Mouse (Mus musculus): ENCODE measurements at regions not wholly inside any gene's neighbourhood (a gene's known extent, or its start where the extent isn't known, plus 50 kb on each side); places are given as distances from the start of the nearest gene placed in this dataset.

DNA sequence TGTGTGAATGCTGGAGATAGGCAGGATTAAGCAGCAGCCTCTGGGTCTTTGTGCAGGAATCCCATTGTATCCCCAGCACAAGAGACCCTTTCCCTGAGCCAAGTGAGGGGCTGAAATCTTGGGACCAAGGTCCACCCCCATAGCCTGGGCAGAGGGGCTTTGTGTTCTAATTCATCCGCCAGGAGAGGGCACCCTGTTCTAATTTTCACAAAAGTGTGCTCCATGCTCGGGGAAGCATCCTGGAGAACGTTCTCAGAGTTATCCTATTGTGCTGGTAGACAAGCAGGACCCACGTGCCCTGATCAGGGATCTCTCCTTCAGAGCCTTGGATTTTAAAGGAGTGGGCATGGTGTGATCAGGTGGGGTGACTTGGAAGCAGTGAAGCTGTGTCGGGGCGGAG lies 191.5 kb upstream of the 4931429L15Rik start:
- no peak for DNase-seq

DNA sequence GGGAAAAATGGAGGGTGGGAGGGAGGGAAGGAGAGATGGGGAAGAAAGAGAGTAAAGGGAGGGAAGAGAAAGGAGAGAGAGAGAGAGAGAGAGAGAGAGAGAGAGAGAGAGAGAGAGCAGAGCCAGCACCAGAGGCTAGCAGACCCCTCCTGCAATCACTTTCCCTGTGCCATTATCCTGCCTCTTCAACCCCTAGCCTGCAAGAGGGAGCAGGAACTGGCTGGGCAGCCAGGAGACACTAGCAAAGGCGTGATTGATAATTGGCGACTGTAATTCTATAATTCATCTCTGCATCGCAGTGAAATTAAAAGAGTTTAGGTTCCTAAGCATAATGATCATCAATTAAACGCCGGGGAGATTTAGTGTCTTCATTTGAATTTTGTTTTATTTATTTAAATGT lies 190.1 kb upstream of the 4931429L15Rik start:
- no peak for DNase-seq

DNA sequence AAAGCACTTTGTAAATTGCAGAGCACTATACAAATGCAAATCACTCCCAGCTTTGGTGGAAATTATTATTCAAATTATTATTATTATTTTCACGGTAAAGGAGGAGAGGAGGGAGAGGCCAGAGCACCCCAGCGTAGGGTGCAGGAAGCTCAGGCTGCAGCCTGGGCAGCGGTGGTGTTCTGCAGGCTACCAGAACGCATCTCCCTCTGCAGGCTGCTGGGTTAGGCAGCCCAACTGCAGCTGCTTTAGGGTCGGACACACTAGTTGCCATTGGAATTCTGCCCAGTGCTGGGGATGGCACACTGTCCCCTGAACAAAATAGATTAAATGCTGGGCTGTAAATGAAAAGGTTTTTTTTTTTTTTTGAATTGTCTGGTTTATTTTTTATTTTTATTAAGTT lies 189.7 kb upstream of the 4931429L15Rik start:
- no peak for DNase-seq

DNA sequence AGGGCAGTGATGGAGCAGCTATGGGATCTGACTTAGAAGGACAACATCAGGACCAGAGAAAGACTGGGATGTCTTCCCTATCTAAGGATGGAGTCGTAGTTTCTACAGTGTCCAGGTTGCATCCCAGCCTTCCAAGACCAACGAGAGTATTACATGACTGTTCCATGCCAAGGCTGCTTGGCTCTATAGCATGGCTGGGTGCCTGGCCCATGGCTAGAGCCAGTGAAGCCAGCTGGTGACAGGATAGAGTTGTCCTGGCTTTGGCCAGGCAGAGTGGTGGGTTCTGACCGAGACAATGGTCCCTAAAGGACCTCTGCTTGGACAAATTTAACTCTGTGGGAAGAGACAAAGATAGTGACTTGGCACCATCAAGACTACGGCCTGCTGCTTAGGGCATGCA lies 187.2 kb upstream of the 4931429L15Rik start:
- DNase-seq = no peak

DNA sequence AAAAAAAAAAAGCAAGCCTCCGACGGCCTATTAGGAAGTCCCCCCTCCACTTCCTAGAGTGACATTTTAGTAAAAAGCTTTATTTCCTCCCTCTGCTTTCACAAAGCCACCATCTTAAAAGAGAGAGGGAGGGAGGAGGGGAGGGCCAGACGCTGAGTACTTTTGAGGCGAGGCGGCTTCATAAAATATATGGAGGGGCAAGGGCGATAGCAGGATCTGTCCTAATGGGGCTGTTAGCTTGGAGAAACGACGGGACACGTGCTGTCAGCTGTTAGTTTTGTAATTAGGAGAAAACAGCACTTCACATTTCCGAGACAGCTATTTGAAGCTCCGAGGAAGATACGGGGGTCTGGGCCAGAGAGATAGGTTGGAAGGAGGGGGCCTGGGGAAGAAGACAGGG lies 184.8 kb upstream of the 4931429L15Rik start:
- no peak for DNase-seq

DNA sequence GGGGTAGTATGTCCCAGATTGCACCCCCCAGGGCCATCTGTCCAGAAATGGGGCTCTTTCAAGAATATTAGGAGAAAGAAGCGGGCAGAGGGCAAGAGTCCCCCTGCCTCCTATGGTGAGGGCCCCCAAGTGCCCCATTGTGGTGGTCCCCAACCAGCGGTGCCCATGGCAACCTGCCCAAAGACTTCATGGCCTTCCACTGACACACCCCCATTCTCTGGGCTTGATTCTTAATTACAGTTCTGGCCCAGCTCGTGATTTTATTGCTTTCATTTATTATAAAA lies 184.3 kb upstream of the 4931429L15Rik start:
- DNase-seq = no peak

DNA sequence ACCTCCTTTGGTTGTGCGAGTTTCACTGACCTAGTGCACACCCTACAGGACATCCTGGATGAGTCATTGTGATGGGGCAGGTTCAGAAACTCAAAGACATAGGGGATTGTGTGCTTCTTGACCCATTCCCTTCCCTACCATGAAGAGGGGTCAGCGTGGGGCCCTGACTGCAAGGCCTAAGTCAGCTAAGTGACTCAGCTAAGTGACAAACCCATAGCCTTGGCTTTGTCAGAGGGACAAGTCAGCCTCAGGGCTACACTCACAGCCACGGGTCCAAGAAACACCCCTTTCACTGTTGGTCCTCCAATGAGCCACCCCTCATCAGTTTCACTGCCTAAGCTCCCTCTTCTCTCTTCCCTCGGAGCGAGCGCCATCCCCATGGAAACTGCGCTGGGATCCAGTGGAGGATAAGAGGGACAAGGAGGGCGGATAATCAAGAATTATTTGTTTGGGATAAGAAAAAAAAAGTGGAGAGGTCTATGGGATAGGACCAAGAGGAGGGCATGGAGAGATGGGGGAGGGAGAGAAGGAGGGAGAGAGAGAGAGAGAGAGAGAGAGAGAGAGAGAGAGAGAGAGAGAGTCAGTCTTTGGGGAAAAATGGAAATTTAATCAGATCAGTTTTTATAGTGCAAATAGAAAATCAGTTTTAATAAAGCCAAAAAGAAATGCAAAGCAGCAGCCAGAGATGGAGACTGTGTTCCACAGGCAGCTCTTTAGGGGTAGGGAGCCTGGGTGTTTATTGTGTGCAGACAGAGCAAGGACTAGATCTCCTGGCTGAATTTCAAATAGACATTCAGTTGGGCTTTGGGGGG lies 183.7 kb upstream of the 4931429L15Rik start:
- DNase-seq = no peak

DNA sequence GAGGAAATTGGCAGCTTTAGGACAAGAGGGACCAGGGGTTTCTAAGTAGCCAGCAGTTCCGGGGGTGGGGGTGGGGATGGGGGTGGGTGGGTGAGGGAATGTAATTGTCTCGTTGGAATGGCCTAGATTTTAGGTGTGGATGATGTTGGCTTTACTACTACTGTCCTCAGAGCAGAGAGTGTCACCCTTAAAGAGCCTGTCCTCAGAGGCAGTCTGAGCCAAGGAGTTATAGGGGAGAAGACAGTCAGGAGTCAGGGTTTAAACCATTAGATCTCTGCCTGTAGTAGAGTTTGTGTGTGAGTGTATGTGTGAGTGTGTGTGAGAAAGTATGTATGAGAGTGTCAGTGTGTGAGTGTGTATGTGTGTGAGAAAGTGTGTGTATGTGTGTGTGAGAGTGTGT lies 179.6 kb upstream of the 4931429L15Rik start:
- DNase-seq = no peak

DNA sequence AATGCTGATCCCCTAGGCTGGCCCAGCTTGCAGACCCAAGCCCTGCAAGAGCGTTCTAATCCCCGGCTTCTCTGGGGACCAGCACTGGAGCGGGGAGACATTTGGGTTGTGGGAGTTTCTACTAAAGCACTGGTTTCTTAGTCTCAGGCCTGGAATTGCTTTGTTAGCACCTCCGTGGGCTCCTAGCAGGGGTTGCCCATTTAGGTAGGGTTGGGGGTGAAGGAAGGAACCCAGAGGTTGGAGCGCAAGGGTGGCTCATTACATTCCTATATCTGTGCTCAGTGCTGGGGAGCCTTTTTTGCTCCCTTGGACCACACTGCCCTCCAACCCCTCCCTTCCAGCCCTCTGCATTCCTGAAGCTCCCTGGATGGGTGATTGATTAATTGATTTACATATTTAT lies 179.1 kb upstream of the 4931429L15Rik start:
- DNase-seq = no peak

DNA sequence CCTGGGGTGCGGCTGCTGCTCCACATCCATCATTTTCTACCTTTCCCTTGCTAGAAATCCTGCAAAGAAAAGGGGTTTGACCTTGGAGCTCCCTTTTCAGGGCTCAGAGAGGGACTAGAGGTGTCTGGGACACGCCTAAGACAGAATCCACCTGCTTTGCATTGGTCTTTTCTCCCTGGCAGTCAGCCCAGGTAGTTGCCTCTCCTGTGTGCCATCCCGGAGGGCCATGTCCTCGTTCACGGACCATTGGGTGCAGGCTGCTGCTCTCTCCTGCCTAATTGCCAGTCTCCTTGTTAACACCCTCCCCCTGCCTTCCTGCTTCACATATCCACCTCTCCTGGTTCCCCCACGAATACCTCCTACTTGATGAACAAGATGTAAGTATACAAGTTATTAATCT lies 175.5 kb upstream of the 4931429L15Rik start:
- no peak for DNase-seq

DNA sequence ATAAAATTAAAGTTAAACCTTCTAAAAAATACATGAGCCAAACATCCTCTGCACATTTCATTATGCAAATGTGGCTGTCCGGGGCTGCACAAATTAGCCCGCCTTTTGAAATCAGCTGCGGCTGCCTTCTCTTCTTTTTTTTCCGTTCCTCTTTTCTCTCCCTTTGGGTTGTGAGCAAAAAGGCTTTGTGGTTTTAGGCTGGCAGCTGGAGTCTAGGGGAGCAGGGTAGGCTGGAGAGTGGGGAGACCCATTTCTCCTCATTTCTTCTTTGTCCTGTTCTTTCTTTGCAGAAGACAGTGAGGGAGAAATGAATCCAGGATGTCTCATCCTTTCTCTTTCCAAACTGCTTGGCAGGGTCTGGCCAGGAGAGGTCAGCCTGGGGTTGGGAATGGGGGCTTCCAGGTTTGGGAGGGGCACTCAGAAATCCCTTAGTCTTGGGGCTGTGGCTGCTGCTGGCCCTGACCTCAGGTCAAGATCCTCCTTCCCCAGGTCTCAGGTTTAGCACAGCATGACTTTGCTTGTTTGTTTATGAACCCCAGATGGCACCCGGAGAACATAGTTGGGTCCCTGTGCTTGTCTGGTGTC lies 163.2 kb upstream of the 4931429L15Rik start:
- no peak for DNase-seq

DNA sequence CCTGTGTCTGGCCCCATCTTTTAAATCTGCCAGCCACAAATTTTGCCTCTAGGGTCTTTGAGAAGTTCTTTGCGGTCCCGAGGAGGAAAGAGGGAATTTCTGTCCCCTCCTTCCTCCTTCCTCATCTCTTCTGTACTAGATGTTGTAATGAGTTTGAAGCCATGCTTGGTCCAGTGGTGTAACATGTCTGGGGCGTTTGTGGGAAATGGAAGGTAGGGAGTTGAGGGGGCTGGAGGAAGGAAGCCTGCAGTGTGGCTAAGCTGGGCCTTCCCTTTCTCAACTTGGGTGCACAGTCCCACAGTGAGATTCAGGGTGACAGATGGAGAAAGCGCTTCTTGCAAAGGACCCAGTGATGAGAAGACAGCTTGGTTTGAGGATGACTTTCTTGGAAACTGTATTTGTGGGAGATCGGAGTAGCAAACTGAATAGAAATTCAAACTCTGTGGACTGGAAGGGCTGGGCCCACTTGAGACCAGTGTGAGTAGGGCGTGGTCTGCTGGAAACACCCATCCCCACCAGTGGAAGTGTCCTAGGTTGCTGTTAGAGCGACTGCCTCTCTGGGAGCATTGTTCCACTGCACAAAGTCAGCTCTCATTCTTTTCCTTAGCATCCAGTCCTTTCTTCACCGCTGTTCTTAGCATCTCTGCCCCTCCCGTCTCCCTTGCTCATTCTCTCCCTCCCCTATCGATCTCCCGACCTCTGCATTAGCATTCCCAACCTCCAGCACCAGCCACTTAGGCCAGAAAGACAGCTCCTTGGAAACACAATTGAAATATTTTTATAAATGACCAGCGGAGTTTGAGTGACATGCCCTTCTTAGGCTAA lies 162.5 kb upstream of the 4931429L15Rik start:
- DNase-seq = no peak

DNA sequence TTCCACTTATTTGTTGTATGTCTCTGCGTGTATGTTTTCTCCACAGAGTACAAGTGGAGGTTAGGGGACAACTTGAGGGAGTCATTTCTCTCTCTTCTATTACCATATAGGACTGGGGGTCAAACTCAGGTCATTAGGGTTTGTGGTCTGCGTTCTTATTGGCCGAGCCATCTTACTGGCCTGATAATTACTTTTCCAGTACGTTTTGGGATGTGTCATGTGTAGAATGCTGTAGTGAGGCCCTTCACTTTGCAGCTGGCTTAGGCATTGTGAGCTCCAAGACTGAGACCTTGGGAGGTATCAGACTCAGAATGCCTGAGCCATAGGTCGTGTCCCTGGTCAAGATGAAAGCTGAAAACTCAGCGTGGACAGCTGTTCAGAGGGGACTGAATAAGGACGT lies 161.7 kb upstream of the 4931429L15Rik start:
- DNase-seq = no peak

DNA sequence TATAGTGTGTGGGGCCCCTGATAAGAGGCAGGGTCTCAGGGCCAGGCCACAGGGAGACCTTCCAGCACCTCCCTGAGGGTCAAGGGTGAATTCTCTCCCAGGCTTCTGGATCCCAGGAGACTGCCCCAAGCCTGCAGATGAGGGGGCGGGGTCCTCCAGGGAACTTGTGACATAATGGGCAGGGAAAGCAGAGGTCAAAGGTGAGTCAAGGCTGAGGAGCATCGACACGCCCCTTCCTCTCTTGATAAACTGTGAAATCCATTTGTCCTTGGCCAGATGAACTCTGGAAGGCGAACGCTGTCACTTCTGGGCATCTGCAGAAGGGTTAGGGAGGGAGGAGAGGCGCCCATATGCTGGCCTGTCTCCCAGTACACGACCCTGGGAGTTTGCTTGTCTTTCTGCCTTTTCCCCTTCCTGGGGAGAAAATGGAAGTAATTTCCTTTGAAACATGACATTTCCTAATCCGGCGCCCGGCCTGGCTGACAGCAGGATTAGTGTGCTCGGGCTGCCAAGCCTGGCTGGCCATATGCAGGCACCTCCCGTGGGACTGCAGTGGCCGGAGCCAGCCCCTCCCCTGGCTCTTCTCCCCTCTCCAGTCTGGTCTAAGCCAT lies 160.4 kb upstream of the 4931429L15Rik start:
- DNase-seq = peak; percentile 35

DNA sequence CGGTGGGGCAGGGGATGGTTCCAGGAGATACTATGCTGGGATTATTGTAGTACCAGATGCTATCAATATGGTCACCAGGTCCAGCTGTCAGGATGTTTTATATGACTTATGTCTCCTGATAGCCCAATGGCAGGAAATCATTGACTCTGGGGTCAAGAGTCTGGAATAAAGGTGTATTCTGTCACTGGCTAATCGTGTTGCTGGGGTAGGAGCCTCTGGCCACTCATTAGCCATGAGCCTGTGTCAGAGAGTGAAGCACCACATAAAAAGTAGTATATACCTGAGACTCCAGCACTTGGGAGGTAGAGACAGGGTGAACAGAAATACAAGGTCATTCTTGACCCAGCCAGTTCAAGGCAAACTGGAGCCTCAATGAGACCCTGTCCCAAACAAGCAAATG lies 158.8 kb upstream of the 4931429L15Rik start:
- no peak for DNase-seq

DNA sequence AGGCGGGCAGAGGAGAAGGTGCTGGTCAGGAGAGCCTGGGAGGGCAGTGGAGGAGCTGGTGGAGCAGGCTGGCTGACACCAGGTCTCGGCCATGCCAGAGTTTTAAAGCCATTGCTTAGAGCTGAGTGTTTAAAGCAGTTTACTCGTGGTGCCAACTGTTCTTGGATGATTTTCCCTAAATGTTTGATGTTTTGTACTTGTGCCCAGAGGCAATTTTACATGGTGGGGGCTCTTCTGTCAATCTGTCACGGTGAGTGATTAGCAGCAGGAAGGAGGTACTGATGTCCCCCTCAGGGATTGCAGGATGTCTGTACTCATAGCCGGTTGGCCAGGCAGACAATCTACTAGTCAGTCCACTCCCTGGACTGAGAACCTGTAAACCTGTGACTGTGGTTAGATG lies 156.7 kb upstream of the 4931429L15Rik start:
- DNase-seq = no peak

DNA sequence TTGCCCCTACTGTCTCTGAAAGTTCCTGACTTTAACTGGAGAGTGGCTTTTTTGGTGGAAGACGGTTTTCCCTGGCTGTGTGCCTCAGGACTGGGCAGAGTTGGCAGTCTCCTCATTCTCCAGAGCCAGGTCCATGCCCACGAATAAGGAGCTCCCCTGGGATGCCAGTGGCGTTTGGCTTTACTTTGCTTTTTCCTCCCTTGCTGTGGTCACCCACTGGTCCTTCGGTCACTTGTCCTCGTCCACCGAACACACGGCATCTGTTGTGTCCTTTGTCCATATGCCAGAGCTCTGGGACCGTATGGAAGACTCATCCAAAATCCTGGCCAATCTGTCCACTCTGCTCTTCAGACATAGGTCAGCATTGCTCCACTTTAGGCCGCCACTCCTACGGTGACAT lies 153.9 kb upstream of the 4931429L15Rik start:
- no peak for DNase-seq

DNA sequence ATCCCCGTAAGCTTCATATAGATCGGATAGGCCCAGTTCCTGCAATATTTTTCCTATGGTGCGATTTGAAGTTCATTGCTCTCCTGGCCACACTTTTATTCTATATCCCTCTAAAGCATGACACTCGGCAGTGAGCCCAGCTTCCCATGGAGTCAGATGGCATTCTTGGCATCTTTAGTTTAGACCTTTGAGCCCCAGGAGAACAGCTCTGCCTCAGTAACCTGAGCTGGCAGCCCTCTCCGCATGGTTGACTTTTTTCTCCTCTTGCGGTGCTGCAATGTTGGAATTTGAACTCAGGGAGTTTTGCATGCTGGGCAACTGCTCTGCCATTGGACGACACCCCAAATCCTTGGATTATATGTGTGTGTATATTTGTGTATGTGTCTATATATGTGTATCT lies 149.7 kb upstream of the 4931429L15Rik start:
- no peak for DNase-seq

DNA sequence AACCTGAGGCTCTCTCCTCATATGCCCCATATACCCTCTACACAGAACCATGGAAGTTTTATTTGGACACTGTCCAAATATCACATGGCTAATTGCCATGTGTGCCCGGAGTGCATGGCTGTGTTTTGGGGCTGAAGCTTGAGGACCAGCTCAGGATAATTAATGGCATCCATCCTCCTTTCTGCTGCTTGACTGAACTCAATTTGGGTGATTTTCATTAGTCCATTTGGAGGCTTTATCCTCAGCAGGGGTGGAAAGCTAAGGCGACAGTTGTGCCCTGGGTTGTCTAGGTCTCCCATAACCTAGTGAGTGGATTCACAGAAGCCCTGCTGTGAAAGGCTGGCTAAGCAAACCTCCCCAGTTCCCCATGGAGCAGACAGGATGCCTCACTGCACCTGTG lies 148.5 kb upstream of the 4931429L15Rik start:
- no peak for DNase-seq

DNA sequence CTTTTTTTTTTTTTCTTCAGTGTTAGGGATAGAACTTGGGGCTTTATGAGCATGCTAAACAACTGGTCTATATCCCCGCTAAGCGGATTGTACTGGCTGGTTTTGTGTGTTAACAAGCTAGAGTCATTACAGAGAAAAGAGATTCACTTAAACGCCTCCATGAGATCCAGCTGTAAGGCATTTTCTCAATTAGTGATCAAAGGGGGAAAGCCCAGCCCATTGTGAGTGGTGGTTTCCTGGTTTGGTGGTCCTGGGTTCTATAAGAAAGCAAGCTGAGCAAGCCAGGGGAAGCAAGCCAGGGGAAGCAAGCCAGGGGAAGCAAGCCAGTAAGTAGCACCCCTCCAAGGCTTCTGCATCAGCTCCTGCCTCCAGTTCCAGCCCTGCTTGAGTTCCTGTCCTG lies 147.9 kb upstream of the 4931429L15Rik start:
- no peak for DNase-seq

DNA sequence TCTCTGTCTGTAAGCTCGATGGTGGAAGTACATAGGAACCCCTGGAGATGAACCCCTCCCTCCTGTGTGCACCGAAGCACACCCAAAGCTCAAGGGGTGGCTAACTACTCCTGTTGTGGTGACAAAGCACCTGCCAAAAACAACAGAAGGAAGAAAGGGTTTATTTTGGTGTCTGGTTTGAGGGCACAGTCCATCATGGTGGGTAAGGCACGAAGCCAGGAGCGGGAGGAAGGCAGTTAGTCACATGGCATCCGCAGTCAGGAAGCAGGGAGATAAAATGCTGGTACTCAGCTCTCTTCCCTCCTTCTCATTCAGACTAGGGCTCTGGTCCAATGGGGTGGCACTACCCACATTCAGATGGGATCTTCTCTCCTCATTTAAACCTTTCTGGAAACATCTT lies 142.9 kb upstream of the 4931429L15Rik start:
- DNase-seq = no peak

DNA sequence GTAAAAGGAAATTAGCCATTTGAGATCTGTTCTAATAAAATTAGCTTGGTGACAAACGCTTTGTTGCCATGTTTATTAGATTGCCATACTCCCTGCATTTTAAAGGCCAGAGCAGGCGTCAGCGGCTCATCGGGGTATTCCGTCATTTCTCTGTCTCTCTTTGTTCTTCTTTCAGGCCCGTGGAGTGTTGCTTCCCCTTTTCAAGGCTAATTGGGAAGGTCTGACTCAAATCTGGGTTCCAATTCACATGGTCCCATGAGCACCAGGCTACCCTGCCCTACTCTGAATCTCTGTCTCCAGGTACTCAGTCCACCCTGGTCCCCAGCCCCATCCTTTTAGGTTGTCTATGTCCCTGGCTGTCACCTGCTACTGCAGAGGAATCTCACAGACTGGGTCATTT lies 138.2 kb upstream of the 4931429L15Rik start:
- DNase-seq = no peak

DNA sequence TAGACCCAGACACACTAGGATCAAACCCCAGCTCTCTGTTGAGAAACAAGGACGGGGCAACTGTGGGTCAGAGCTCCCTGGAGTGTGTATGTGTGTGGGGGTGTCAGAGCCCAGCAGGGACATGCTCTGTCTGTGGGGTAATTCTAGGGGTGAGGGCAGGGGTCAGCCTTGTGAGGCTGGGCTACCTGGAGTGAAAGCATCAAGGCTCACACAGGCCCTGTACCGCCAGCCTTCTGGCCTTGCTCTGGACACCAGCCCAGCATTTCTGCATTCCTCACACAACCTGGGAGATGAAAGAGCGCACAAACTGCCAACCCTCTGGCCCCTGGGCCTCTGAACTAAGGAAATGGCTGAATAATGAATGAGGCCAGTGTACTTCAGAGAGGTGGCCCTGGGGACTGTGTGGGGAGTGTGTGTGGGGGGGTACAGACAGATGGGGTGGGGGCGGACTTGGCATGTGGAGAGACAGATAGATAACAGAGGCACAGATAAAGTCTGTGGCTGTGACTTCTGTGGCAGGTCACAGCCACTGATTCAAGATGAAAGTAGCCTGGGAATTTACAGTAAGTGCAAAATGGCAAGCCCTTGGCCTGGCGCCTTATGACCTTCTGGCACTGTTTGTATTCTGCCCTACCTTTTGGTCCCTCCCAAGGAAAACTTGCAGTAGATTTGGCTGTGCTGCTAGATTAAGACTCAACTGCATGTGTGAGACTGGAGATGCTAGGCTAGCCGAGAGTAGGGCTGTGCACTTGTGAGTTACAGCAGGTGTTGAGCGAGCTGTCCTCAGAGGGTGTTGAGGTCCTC lies 135.2 kb upstream of the 4931429L15Rik start:
- DNase-seq = no peak

Data from heart, postnatal 4 days (tissue).